Mouse (Mus musculus): Measurements from ENCODE around the gene Cep104. TPM values are rescaled to one million over a fixed set of nuclear protein-coding genes. Genes with fewer than 3 reads are reported as not detected.

The Cep104 gene
- polyA plus RNA-seq (2012; rRNA removed; ENCODE audit: low replicate concordance): 8.0 and 8.1 TPM in 2 replicates

GRCm38 (mm10) chr4:153974431-153975291, at the start of gene Cep104, which contains the start of gene Dffb:
Gene Cep104 (plus strand): TSS chr4:153975194.
Gene Dffb (minus strand): TSS chr4:153975126.

DNA sequence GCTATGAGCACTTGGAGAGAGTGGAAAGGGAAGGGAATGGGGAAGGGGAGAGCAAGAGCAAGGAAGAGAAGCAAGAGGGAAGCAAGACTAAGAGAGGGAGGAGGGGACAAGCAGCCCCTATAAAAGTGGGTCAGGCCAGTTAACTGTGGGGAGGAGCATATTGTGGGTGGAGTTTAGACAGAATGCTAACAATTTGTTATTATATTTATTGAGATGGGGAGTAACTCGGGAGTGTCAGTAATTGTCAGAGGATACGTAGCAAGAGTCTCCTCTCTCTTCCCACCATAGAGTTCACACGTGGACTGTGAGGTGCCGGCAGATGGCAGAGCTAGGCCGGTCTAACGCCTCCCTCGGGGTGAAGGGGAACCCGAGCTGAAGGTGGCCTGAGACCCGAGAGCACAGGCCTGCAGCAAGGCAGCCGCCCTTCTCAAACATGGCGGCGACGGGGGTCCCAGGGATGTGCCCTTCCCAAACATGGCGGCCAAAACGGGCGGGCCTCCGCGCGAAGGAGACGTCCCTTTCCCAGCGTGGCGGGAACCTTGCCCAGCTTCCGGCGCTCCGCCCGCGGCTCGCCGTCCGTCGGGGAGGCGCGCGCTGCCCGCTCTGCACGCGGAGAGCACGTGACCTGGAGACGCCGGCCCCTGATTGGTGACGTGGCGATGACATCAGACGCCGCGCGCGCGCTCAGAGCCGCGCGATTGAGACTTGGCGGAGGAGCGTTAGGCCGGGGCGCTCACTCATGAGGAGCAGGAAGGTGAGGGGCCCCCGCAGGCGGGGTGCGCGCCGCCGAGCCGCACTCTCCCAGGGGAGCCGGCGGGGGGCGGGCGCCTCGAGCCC, 18.2 kb upstream of the Cep104 start, which contains the start of gene A430005L14Rik:
A430005L14Rik (plus strand) TSS at position 669 of the 837 bp plus-strand sequence.

DNA sequence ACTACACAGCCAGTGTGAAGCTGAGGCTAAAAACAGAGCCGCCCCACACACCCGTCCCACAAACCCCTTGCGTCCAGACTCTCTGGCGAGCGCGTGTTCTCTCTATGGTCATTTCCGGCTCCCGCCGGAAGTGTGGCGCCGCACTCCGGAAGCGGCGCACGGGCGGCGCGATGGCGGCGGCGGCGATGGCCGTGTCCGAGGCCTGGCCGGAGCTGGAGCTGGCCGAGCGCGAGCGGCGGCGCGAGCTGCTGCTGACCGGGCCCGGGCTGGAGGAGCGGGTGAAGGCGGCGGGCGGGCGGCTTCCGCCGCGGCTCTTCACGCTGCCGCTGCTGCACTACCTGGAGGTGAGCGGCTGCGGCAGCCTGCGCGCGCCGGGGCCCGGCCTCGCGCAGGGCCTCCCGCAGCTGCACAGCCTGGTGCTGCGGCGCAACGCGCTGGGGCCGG, 36.7 kb downstream of the Cep104 start, which contains the start of gene Lrrc47:
Lrrc47 (plus strand) TSS at position 86 of the 444 bp plus-strand sequence.

DNA sequence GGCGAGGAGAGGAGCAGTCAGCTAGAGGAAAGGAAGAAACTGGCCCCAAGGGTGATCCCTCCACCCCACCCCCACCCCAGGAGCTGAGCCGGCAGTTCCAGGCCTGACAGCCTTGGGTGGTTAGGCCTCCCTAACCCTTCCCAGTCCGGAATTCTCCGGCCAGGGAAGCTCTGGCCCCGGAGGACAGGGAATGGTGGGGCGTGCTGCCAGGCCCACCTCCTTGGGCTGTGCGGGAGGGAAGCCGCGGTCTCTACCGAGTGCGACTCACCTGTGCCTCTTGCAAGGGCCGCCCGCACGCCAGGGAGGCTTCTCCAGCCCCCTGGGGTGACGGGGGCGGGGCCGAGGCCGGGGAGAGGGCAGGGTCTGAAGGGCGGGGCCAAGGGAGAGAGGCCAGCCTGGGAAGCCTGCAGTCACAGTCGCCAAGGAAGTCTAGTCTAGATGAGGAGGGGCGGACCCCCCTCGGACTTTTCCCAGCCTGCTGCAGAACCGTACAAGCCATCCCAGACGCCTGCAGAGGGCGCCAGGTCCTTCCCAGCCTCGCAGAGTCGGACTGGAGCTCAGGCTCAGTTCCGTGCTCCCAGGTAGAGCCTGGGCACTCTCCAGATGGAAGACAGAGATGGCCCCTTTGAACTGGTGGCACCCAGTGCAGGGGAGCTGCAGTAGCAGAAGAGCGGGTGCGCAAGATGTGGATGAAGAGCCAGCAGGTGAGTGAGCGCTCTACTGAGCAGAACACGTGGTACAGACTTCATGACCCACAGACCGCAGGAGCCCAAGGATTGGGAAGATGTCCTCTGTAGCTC, 50.8 kb downstream of the Cep104 start, which contains the start of gene Smim1:
Smim1 (minus strand) TSS at position 590 of the 800 bp plus-strand sequence.

GRCm38 (mm10) chr4:154042577-154042976, 67.6 kb downstream of the Cep104 start, which contains the start of gene Ccdc27:
Gene Ccdc27 (minus strand): TSS chr4:154042677.

Other genes starting within 250 kb of the Cep104 start
- gene A430005L14Rik, start 18.0 kb upstream of the Cep104 start, polyA plus RNA-seq (2012; rRNA removed; ENCODE audit: low replicate concordance): 49.4 and 61.6 TPM in 2 replicates
- gene Dffb, start 68 bp upstream of the Cep104 start, polyA plus RNA-seq (2012; rRNA removed; ENCODE audit: low replicate concordance): 19.6 and 26.7 TPM in 2 replicates
- gene Lrrc47, start 36.5 kb downstream of the Cep104 start, polyA plus RNA-seq (2012; rRNA removed; ENCODE audit: low replicate concordance): 41.7 and 57.5 TPM in 2 replicates
- gene Smim1, start 51.0 kb downstream of the Cep104 start, polyA plus RNA-seq (2012; rRNA removed; ENCODE audit: low replicate concordance): 11.7 and 13.4 TPM in 2 replicates
- gene Ccdc27, start 67.5 kb downstream of the Cep104 start, polyA plus RNA-seq (2012; rRNA removed; ENCODE audit: low replicate concordance): not detected in 2 replicates
- gene Trp73, start 165.0 kb downstream of the Cep104 start, polyA plus RNA-seq (2012; rRNA removed; ENCODE audit: low replicate concordance): 0.23 and 0.28 TPM in 2 replicates
- 17.2 and 21.9 TPM in 2 replicates for gene Wrap73, start 167.2 kb downstream of the Cep104 start, polyA plus RNA-seq (2012; rRNA removed; ENCODE audit: low replicate concordance)
- gene Tprgl, start 185.5 kb downstream of the Cep104 start, polyA plus RNA-seq (2012; rRNA removed; ENCODE audit: low replicate concordance): 69.9 and 86.2 TPM in 2 replicates
- 2.5 and 6.2 TPM in 2 replicates for gene Megf6, start 195.5 kb downstream of the Cep104 start, polyA plus RNA-seq (2012; rRNA removed; ENCODE audit: low replicate concordance)